Mouse (Mus musculus): ENCODE results near the gene Det1.

The Det1 gene

DNA sequence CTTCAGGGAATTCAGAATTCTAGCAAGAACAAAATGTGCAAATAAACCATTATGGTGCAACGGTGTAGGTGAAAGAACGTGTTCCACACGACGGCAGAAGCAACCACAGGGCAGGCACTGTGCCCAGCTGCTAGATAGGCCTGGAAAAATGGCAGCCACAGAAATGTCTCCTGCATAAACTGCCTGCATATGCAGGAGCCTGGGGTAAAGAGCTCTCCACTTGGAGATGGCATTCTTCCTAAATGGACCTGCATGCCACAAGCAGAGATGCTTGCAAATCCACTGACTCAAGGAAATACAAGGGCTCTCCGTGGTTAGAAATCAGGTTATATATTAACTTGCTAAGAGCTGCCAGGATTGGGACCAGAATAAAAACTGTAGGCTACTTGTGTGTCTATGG, 68.3 kb downstream of the Det1 start:
- DNase-seq: no peak

Measured in lung, postnatal 4 days (tissue).